Mouse (Mus musculus) cortical plate, adult 2 months (tissue): ENCODE results near the gene Ccdc32. TPM values are rescaled to one million over a fixed set of nuclear protein-coding genes. Genes with fewer than 3 reads are reported as not detected.

Source experiments
- H3K27ac ChIP-seq: fragments of 200-500 bp; 2 replicates; pipeline ENCODE4 v1.5.1; 2012; ENCODE audit warnings: low read length, control low read depth, inconsistent platforms; ENCODE audit not compliant: insufficient read depth
- H3K4me1 ChIP-seq: fragments of 200-500 bp; 2 replicates; pipeline ENCODE4 v1.6.1; 2011; ENCODE audit warnings: low read length; ENCODE audit not compliant: control insufficient read depth, insufficient read depth
- H3K4me3 ChIP-seq: fragments of 200-500 bp; 2 replicates; pipeline ENCODE4 v1.5.1; 2011; ENCODE audit warnings: mild to moderate bottlenecking, low read length, control low read depth; ENCODE audit not compliant: insufficient read depth
- CTCF ChIP-seq: fragments of 200-500 bp; IDR thresholded peaks from 2 replicates; pipeline ENCODE4 v1.5.1; 2011; ENCODE audit warnings: mild to moderate bottlenecking, control low read depth, low read length; ENCODE audit not compliant: insufficient read depth; ENCODE audit errors: extremely low read depth
- POLR2A ChIP-seq: fragments of 200-500 bp; IDR thresholded peaks from 2 replicates; pipeline ENCODE4 v1.6.1; 2011; ENCODE audit warnings: mild to moderate bottlenecking, low read length, control low read depth; ENCODE audit not compliant: insufficient read depth; ENCODE audit errors: extremely low read depth
- polyA plus RNA-seq: library from polyadenylated mRNA; depleted of rRNA; stranded (reverse); fragments of >200 nt; gene quantifications from 2 replicates; pipeline ENCODE4 v1.2.3, GENCODE M21; 2012

Ccdc32 gene
- polyA plus RNA-seq, 1 experiment, result 45.1 TPM

- Histone ChIP-seq H3K4me3 (no peak overlapping the region), H3K4me1 (peaks cover 2% of the 10 kb centered on the region), H3K27ac (no peak overlapping the region)
- TF ChIP-seq POLR2A, result no peak
- no peak for TF ChIP-seq CTCF
These were observed 33.7 kb downstream of the Ccdc32 start for GRCm38 (mm10) chr2:118995490-118995889.

- Histone ChIP-seq H3K4me3 (no peak overlapping the region), H3K4me1 (no peaks in the 10 kb centered on the region), H3K27ac (no peak overlapping the region)
- TF ChIP-seq CTCF, result no peak
- no peak for TF ChIP-seq POLR2A
These were observed 45.4 kb downstream of the Ccdc32 start for GRCm38 (mm10) chr2:118983812-118984211.

- Histone ChIP-seq H3K27ac (no peak overlapping the region), H3K4me1 (no peaks in the 10 kb centered on the region; the same call in 1 of the 2 replicates), H3K4me3 (no peak overlapping the region)
- TF ChIP-seq CTCF (no peak), POLR2A (no peak)
These were observed 48.4 kb downstream of the Ccdc32 start for GRCm38 (mm10) chr2:118980841-118981240.

- peaks cover 2% of the 10 kb centered on the region for H3K4me1 ChIP-seq
- no peak overlapping the region for H3K4me3 ChIP-seq
- H3K27ac ChIP-seq, result no peak overlapping the region
- TF ChIP-seq CTCF, result no peak
- TF ChIP-seq POLR2A, result no peak
These were observed 51.1 kb downstream of the Ccdc32 start for GRCm38 (mm10) chr2:118978064-118978463.

GRCm38 (mm10) chr2:118976941-118977340 is 52.3 kb downstream of the Ccdc32 start:
- H3K27ac ChIP-seq, result no peak overlapping the region

GRCm38 (mm10) chr2:118976282-118976929 is 52.8 kb downstream of the Ccdc32 start:
- Histone ChIP-seq H3K4me3 (peak overlapping the region; percentile 32), H3K27ac (no peak overlapping the region), H3K4me1 (peaks cover 2% of the 10 kb centered on the region)
- peak; percentile 37; the same call in 1 of the 2 replicates for TF ChIP-seq CTCF
- 0 out of 2 replicates have a peak, but pooled peaks have one; percentile 22 for TF ChIP-seq POLR2A

More at GRCm38 (mm10) chr2:118976941-118977340, 52.3 kb downstream of the Ccdc32 start:
- Histone ChIP-seq H3K4me3 (peak overlapping the region; percentile 32; the same call in 1 of the 2 replicates), H3K4me1 (peaks cover 2% of the 10 kb centered on the region)
- TF ChIP-seq CTCF, result no peak
- TF ChIP-seq POLR2A, result no peak

- TF ChIP-seq CTCF (no peak), POLR2A (no peak)
- Histone ChIP-seq H3K4me1 (peaks cover 2% of the 10 kb centered on the region), H3K4me3 (peak overlapping the region; percentile 32), H3K27ac (no peak overlapping the region)
These were observed 53.3 kb downstream of the Ccdc32 start for GRCm38 (mm10) chr2:118975855-118976254.

GRCm38 (mm10) chr2:118972687-118973376 is 56.4 kb downstream of the Ccdc32 start:
- Histone ChIP-seq H3K27ac (no peak overlapping the region), H3K4me1 (peaks cover 2% of the 10 kb centered on the region), H3K4me3 (peak overlapping the region; percentile 15; the same call in 1 of the 2 replicates)
- peak; percentile 57 for TF ChIP-seq CTCF
- no peak for TF ChIP-seq POLR2A

- H3K27ac ChIP-seq, result no peak overlapping the region
- no peak for TF ChIP-seq POLR2A
- TF ChIP-seq CTCF, result no peak
- no peak overlapping the region; the same call in 1 of the 2 replicates for H3K4me3 ChIP-seq
- peaks cover 2% of the 10 kb centered on the region for H3K4me1 ChIP-seq
These were observed 57.1 kb downstream of the Ccdc32 start for GRCm38 (mm10) chr2:118972048-118972447.
